ENCODE assay signal across 9 mouse cellular contexts in genomic region chr5:129164091-129164490, GRCm38 (mm10).
A peak's percentile ranks its signal among the peaks of the same experiment; 100 is the strongest.
DNase-seq lines count a peak whose midpoint lies in the region; ATAC-seq and TF ChIP-seq lines count a peak whose summit lies in the region.
"Had no signal": no experiment of that assay in that cellular context is flagged by ENCODE, and none has a peak within 500 bp of the region (broad histone marks: within the 10 kb centered on the region; RNA-seq: fewer than 3 reads in every experiment).

No protein-coding gene starts in this region.

- DNase-seq in embryo, embryonic 10 days (ENCODE audit: low spot score), result peak; percentile 57
- peak; percentile 14 for DNase-seq in gastrocnemius, postnatal 10 days
- peak; percentile 72 for DNase-seq in kidney, postnatal 0 days (ENCODE audit: low spot score)
- DNase-seq in right cerebral cortex, postnatal 4 days, result no peak
- DNase-seq in layer of hippocampus, adult 9-10 months (ENCODE audit: low spot score), result no peak
- DNase-seq in natural killer cell, adult 2 months (ENCODE audit: low spot score in 2 of 2), result no peak
- DNase-seq: liver, embryonic 13.5 days had no signal

- ATAC-seq in kidney, postnatal 0 days (replicated peaks; ENCODE audit: low FRiP score, low read depth), result no peak
- ATAC-seq in neural tube, embryonic 13.5 days (ENCODE audit: low read depth), result no peak
- ATAC-seq in megakaryocyte, adult 5-6 weeks (ENCODE audit: poor library complexity, severe bottlenecking), result no peak

- WGBS in kidney, postnatal 0 days, result 5% methylated on average over 10 of the region's 10 CpGs
- 21% methylated on average over 10 of the region's 10 CpGs for WGBS in neural tube, embryonic 13.5 days

- no peak overlapping the region for H3K4me2 ChIP-seq in kidney, postnatal 0 days (ENCODE audit: low read length)
- no peak overlapping the region for H3K4me2 ChIP-seq in neural tube, embryonic 13.5 days
- H3K4me2 ChIP-seq: liver, embryonic 13.5 days had no signal

- peaks cover 19% of the 10 kb centered on the region for H3K4me1 ChIP-seq in kidney, postnatal 0 days (replicated peaks; ENCODE audit: insufficient read depth, low read length)
- H3K4me1 ChIP-seq in neural tube, embryonic 13.5 days (replicated peaks), result peaks cover 19% of the 10 kb centered on the region
- H3K4me1 ChIP-seq: liver, embryonic 13.5 days had no signal

- no peak overlapping the region for H3K4me3 ChIP-seq in kidney, postnatal 0 days (replicated peaks; ENCODE audit: low read depth, low read length)
- no peak overlapping the region for H3K4me3 ChIP-seq in neural tube, embryonic 13.5 days
- H3K4me3 ChIP-seq: liver, embryonic 13.5 days had no signal

- peak overlapping the region; percentile 74 for H3K27ac ChIP-seq in kidney, postnatal 0 days
- peak overlapping the region; percentile 61; the same call in 1 of the 2 replicates for H3K27ac ChIP-seq in neural tube, embryonic 13.5 days (replicated peaks)
- H3K27ac ChIP-seq: liver, embryonic 13.5 days had no signal

- H3K27me3 ChIP-seq in kidney, postnatal 0 days (ENCODE audit: insufficient read depth, low read length), result no peaks in the 10 kb centered on the region
- no peaks in the 10 kb centered on the region for H3K27me3 ChIP-seq in neural tube, embryonic 13.5 days
- H3K27me3 ChIP-seq: liver, embryonic 13.5 days had no signal

- H3K9ac ChIP-seq in kidney, postnatal 0 days (ENCODE audit: low read depth, low read length), result no peak overlapping the region
- no peak overlapping the region for H3K9ac ChIP-seq in neural tube, embryonic 13.5 days
- H3K9ac ChIP-seq: liver, embryonic 13.5 days had no signal

- H3K36me3 ChIP-seq in kidney, postnatal 0 days (ENCODE audit: insufficient read depth, low read length), result no peaks in the 10 kb centered on the region
- H3K36me3 ChIP-seq in neural tube, embryonic 13.5 days, result no peaks in the 10 kb centered on the region
- H3K36me3 ChIP-seq: liver, embryonic 13.5 days had no signal

- no peaks in the 10 kb centered on the region for H3K9me3 ChIP-seq in kidney, postnatal 0 days (replicated peaks; ENCODE audit: low read length)
- no peaks in the 10 kb centered on the region for H3K9me3 ChIP-seq in neural tube, embryonic 13.5 days
- H3K9me3 ChIP-seq: liver, embryonic 13.5 days had no signal

- TF ChIP-seq CTCF in kidney, postnatal 0 days (IDR thresholded peaks at IDR 0.05; ENCODE audit: low read depth), result no peak

Comparison
In these comparisons a context has a peak if more than half of its experiments do, and no peak if none do; other contexts are left out.
1. DNase-seq: peak in embryo, embryonic 10 days (single experiment), gastrocnemius, postnatal 10 days (single experiment) and kidney, postnatal 0 days (single experiment); none in right cerebral cortex, postnatal 4 days (single experiment), layer of hippocampus, adult 9-10 months (single experiment) and natural killer cell, adult 2 months (0 of 2).